9 mouse cellular contexts compared by ENCODE assay signal in genomic region chr2:43851195-43851594, GRCm38 (mm10).
DNase-seq lines count a peak whose midpoint lies in the region; ATAC-seq and TF ChIP-seq lines count a peak whose summit lies in the region.
"Had no signal": no experiment of that assay in that cellular context is flagged by ENCODE, and none has a peak within 500 bp of the region (broad histone marks: within the 10 kb centered on the region; RNA-seq: fewer than 3 reads in every experiment).

No protein-coding gene starts in this region.

- no peak overlapping the region for H3K4me2 ChIP-seq in liver, postnatal 0 days (ENCODE audit: low read depth, low read length)

- TF ChIP-seq CTCF in gastrocnemius, adult 2 months (IDR thresholded peaks at IDR 0.05) = peak; percentile 61
- TF ChIP-seq CTCF in liver, postnatal 0 days (IDR thresholded peaks at IDR 0.05; ENCODE audit: low read depth) = peak; percentile 62

- no peak overlapping the region for H3K9ac ChIP-seq in liver, postnatal 0 days (replicated peaks)

- DNase-seq in gastrocnemius, adult 2 months = peak; percentile 15
- DNase-seq in gastrocnemius, adult 8-10 months (ENCODE audit: low spot score in 2 of 2) = no peak
- DNase-seq in liver, postnatal 0 days = no peak
- no peak for DNase-seq in liver
- peak; percentile 22 for DNase-seq in left cerebral cortex, postnatal 4 days
- DNase-seq in right cerebral cortex, postnatal 14 days = no peak
- no peak for DNase-seq in thymus, postnatal 0 days (ENCODE audit: low spot score)

- no peaks in the 10 kb centered on the region for H3K36me3 ChIP-seq in liver, postnatal 0 days (replicated peaks; ENCODE audit: insufficient read depth, low read length)

- no peak overlapping the region for H3K4me3 ChIP-seq in gastrocnemius, adult 2 months
- no peak overlapping the region for H3K4me3 ChIP-seq in liver, postnatal 0 days (ENCODE audit: low read depth, low read length)
- H3K4me3 ChIP-seq: megakaryocyte, embryonic 14.5 days had no signal

- no peak for ATAC-seq in liver, postnatal 0 days
- ATAC-seq in activated CD4-positive, CD25-positive, alpha-beta regulatory T cell, adult 4 months = peak; percentile 46

- 63% methylated on average over 3 of the region's 3 CpGs for WGBS in liver, postnatal 0 days (ENCODE audit: insufficient replicate concordance)

- no peak overlapping the region for H3K27ac ChIP-seq in gastrocnemius, adult 2 months
- no peak overlapping the region for H3K27ac ChIP-seq in liver, postnatal 0 days (ENCODE audit: low read depth)

- H3K27me3 ChIP-seq in liver, postnatal 0 days (ENCODE audit: insufficient read depth, low read length) = no peaks in the 10 kb centered on the region
- H3K27me3 ChIP-seq: megakaryocyte, embryonic 14.5 days had no signal

- no peaks in the 10 kb centered on the region for H3K9me3 ChIP-seq in liver, postnatal 0 days (ENCODE audit: low read length)
- H3K9me3 ChIP-seq: megakaryocyte, embryonic 14.5 days had no signal

- H3K4me1 ChIP-seq in liver, postnatal 0 days (ENCODE audit: insufficient read depth) = no peaks in the 10 kb centered on the region

- intact Hi-C loops in gastrocnemius, adult 2 months (cut with DNase I) = loop anchor here (5.0 kb wide), 1 partner anchor 129 kb away; no protein-coding TSS in a partner anchor
- intact Hi-C loops in left cerebral cortex, postnatal 4 days (cut with DNase I) = no loop called here

- TF ChIP-seq EP300 in liver, postnatal 0 days (IDR thresholded peaks at IDR 0.05; ENCODE audit: low read depth) = no peak

Comparison
In these comparisons a context has a peak if more than half of its experiments do, and no peak if none do; other contexts are left out.
1. DNase-seq: peak in gastrocnemius, adult 2 months (single experiment) and left cerebral cortex, postnatal 4 days (single experiment); none in gastrocnemius, adult 8-10 months (0 of 2), liver, postnatal 0 days (single experiment), liver (single experiment), right cerebral cortex, postnatal 14 days (single experiment) and thymus, postnatal 0 days (single experiment).